Mouse (Mus musculus): ENCODE measurements at regions not wholly inside any gene's neighbourhood (a gene's known extent, or its start where the extent isn't known, plus 50 kb on each side); places are given as distances from the start of the nearest gene placed in this dataset.

DNA sequence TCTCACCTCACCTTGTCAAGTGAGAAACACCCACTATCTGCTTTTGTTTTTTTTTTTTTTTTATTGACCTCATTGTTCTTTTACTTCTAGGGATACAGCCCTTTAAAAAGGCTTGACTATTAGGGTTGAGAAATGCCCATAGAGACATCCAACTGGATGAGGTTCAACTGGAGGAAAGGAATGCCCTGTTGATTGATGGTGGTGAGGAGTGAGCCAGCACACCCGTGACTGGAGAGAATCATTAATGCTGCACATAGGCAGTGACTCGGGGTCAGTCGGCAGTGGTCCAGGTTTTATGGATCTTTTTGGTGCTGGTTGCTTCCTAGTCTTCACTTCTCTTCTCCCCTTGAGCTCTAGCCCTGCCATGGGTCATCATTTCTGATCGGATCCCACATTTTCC is 82.9 kb upstream of the Cryz start:
- DNase-seq (ENCODE audit: low read depth, low spot score): no peak

DNA sequence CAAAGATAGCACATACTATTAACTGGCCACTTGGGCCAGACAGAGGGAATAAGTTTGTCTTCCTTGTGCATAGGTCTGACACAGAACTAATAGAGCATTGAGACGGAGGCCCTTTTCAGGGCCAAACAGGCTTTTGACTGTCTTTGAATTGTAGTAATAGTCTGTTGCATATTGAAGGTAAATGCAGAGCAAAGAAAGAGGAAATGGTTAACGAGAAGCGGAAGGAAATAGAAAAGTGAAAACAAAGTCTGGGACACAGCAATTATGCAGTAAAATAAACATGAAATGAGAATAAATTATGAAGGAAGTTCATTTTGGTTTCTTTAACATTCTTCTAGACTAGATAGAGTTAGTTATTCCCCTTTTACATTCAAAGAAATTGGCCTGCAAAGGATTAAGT is 86.4 kb upstream of the Cryz start:
- DNase-seq (ENCODE audit: low read depth, low spot score): no peak

DNA sequence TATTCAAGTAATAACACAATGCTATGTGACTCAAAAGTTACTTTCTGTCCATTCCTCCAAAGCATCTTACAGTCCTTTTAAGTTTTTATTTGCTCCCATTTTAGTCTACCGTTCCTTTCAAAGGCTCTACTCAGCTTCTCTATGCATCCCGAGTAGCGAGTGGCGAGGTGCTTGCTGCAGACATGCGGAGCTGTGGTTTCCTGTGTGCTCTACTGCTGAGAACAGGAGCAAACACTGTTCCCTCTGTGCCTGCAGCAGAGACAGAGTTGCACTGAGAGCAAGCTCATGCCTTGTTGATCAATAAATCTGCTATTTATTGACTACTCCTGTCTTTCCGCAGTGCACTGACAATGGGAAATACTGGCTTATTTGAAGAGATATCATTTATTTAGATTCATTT is 87.1 kb upstream of the Cryz start:
- DNase-seq (ENCODE audit: low read depth, low spot score): no peak

DNA sequence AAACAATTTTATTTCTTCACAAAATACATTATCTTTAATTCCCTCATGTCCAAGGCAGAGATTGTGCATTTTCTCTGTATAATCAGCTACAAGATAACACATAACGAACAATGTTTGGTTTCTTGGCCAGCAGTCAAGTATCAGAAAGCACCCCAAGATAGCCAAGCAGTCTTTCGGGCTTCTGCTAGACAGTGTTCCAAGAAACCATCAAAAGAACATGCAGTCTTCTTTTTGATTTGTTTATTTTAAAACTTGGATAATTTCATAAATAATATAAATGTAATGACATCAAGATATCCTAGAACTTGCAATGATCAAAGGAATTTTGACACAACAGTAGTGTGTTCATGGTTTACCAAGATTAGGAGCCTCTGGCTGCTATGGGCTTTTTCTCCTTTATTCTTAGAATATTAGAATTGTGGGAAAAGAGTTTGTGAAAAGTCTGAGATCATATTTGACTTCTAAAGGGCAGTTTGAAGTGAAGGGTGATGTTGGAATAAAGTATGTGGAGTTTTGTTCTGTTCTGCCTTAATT is 103.1 kb upstream of the Cryz start:
- no peak for DNase-seq (ENCODE audit: low read depth, low spot score)

DNA sequence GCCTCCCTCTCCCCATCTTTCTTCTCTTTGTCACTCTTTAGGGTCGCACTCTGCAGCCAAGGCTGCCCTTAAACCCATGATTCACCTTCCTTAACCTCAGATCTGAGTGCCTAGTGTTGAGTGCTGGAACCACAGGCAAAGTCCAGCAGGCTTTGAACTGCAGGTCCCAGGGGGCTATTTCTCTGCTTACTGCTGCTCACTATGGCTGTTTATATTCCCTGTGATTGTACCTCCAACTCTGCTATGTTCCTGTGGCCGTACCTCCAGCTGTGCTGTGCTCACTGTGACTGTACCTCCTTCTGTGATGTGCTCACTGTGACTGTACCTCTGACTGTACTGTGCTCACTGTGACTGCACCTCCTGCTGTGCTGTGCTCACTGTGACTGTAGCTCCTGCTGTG is 124.1 kb upstream of the Cryz start:
- DNase-seq (ENCODE audit: low read depth, low spot score): no peak

DNA sequence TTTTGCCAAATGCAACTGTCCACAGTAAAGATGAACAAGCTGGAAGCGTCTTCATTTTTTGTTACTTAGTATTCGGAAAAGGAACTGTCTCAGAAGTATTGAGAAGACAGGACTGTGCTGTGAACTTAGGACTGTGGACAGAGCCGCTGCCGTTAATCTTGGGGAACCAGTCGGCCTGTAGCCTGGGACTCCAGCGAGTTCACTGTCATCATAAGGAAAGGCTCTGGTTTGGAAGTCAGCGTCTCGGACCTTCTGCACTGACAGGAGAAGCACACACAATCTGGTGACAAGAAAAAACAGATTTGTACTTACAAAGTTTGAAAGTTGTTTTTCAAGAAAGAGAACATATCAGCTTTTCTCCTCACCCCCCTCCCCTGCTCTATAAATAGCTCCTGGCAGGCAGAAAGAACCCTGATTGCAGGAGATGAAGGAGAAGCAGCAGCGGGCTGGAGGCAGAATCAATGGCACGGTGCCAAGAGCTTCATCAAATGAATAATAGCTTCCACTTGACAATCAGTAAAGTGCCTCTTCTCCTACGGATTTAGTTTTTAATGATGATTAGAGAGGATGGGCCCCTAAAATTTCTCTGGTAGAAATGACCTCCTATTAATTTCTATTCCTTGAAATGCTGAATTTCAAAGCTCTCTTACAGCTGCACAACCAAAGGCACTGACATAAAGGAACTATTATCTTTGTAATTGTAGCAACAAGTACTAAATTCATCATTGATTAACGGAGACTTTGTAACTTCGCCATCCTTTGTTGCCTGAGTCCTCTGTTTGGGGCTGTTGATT is 128.7 kb upstream of the Cryz start:
- peak; percentile 76 for DNase-seq (ENCODE audit: low read depth, low spot score)

DNA sequence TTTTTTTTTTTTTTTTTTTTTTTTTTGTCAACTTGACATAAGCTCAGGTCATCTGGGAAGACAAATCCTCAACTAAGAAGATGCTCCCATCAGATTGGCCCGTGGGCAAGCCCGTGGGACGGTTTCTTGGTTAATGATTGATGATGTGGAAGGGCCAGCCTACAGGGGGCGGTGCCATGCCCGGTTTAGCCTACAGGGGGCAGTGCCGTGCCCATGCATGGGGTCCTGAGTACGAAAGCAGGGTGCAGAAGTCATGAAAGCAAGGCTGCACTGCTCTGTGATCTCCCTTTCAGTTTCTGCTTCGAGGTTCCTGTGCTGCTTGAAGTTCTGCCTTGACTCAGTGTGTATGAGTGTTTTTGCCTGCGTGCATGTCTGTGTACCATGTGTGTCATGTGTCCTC is 127.7 kb upstream of the Lhx8 start:
- no peak for DNase-seq (ENCODE audit: low read depth, low spot score)

DNA sequence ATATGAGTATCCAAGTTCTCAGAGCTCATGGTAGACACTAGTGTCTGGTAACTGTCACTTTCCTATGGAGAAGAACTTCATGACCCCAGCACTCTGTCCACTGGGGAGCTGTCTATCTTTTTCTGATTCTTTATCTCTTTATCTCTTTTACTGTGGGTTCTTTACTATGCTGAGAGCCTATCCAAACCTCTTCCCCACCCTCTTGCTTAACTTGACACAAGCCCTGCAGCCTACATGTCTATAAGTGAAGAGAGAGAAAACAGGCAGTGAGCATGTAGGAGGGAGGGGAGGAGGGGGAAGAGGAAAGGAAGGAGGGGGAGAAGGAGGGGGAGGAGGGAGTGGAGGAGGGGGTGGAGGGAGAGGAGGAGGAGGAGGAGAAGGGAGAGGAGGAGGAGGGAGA is 122.6 kb upstream of the Lhx8 start:
- DNase-seq (ENCODE audit: low read depth, low spot score): no peak

DNA sequence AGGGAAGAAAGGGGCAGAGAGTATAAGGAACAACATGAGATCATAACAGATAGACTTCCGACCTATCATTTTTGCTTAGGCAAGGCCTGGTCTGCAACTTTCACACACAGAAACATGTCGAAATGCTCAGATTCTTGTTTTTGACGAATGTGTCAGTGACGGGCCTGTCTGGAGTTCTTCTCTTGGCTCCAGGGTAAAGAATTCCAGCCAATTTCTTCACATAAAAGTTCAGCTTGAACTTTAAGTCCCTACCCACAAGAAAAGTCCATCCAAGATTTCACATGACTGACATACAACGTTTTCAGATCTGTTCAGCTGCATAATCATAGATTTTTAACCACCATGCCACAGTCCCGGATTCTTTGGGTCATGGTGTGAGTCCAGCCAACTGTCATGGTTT is 122.1 kb upstream of the Lhx8 start:
- no peak for DNase-seq (ENCODE audit: low read depth, low spot score)

DNA sequence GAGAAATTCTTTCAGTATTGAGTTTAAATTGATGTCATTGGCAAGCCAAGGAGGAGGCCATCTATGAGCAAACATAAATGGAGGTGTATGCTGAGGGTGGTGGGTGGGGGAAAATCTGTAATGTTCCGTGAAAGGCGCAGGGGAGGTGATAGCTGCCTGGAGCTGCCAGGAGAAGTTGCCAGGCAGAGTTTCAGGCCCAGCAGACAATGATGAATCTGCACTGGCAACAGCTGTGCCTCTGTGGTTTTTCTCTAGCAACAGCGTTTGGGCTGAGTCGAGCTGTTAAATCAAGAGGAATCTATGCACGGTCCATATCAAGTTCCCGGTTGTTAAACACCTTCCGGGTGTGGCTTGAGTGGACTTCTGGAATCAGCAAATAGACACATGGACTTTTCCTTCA is 120.7 kb upstream of the Lhx8 start:
- DNase-seq (ENCODE audit: low read depth, low spot score): no peak

DNA sequence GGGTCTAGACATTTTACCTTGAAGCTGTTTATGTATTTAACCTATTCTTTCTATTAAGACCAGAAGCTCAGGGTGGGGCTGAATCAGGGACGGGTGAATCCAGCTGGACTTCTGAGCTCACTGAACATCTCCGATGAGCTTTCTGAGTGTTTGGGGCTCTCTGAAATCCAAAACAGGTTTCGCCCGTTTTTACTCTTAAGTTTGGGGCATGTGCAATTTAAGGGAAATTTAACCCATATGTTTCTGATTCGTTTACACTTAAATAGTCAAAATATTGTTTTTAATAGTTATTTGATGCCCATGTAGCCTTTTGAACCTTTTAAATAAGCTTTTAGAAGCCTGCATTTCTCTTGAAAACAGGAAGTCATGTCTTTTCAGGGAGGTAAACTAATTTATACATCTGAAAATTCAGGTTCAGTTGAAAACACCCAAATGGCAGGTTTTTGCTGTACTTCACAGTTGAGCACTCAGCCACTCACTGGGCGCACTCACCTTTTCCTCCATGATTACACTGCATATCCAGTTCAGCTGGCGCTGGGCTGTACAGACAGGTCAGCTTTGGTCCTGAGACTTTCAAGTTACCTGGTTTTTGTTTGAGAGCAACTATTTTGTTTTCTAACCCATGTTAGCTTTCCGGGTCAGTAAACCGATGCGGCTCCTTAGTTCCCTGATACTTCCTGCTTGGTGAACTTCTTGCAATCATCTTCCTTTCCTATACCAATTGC is 113.1 kb upstream of the Lhx8 start:
- no peak for DNase-seq (ENCODE audit: low read depth, low spot score)

DNA sequence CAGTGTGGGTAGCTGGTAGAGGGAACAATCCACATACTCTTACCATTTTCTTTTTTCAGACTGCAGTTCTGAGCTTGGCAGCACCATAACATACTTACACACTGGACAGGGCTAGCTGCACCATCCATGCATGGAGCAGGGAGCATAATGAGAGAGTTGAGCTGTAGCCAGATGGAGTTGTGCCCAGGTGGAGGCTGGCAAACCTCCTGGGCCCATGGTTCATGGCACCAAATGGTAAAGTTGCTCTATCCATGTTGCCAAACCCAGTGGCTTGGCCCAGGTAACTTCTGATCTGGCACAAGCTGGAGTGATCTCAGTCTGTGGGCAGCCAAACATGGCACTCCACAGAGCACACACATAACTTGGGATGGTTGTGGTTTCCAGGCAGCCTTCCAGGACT is 111.0 kb upstream of the Lhx8 start:
- DNase-seq (ENCODE audit: low read depth, low spot score): no peak

DNA sequence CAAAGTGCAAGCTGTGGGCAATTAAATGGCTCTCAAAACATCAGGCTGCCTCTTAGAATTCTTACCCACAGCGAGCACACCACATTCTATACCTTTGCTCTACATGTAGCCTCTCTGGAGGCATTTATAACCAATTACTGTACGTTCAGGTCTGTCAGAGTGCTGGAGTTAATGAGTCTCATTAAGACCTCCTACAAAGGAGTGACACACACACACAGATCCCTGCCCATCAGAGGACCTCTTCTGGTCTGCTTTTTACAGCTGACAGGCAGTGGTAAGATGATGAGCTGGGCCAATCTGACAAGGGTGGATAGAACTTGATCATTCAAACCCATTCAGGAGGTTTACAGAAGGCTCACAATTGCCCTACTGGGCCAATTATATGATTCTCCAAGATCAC is 110.4 kb upstream of the Lhx8 start:
- no peak for DNase-seq (ENCODE audit: low read depth, low spot score)

DNA sequence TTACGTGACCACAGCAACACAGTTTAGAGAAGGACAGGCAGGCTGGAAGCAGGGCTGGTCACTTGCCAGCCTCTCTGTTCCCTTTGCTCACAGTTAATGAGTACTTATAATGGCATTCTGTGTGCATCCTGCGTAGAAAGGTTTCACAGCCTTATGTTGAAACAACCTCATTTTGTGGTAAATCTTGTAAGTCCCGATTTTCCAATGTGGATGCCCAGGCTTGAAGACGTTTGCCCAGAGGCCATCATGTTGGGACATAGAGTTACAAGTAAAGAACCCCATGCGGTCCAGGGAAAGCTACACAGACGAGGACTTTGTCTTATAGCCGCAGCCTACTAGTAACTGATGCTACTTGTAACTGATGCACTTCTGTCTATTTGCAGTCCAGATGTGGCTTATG is 100.4 kb upstream of the Lhx8 start:
- no peak for DNase-seq (ENCODE audit: low read depth, low spot score)

DNA sequence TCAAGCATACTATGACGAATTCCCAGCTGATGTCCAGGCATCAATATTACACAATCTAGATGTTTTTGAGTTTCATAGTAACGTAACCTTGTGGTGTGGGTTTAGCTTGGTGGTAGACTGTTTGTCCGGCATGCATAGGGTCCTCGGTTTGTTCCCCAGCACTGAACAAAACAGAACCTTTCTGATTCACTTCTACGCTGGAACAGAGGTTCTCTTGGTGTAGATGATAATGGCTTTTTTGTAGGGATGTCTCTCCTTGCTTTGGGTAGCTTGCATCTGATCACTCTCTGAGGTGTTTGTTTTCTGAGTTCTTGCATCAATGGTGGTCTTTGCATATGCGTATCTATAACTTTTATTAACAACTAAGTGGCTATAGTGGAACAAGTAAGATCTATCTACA is 99.2 kb upstream of the Lhx8 start:
- DNase-seq (ENCODE audit: low read depth, low spot score): no peak

DNA sequence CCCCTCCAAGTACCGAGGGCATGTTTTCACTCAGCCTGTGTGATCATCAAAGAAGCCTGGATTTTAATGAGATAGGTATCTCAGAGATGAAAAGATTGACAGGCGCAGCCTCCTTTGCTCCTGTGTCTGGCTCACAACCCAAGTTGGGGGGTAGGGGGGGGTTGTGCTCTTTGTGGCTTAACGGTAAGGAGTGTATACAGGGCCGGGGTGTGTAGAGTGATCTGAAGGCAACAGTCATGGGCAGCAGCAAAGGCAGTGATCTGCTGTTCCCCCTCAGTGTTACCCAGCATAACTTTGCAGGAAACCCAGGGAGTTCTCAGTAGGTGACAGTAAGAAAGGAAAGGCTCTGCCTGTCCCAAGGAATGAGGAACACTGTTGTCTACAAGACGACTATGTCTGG is 94.1 kb upstream of the Lhx8 start:
- DNase-seq (ENCODE audit: low read depth, low spot score): no peak

DNA sequence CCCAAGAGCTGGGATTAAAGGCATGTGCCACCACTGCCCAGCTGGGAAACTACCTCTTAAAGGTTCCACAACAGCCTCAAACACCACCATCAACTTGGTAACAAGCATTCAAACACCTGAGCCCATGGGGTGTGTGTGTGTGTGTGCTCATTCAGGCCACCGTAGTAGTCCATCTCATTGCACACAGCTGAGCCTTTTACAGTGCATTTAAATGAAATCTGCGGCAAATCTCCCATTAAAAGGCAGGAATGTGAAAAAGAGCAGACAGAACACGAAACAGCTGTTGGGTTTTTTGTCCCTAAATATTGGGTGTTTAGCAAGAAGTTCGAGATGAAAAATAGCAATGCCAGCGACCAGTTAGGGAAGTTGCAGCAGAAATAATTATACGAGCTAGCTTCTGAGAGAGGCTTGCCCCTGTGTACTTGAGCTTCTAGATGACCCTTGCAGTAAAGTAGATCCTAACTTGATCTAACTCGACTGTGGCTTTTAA is 91.0 kb upstream of the Lhx8 start:
- DNase-seq (ENCODE audit: low read depth, low spot score): no peak

DNA sequence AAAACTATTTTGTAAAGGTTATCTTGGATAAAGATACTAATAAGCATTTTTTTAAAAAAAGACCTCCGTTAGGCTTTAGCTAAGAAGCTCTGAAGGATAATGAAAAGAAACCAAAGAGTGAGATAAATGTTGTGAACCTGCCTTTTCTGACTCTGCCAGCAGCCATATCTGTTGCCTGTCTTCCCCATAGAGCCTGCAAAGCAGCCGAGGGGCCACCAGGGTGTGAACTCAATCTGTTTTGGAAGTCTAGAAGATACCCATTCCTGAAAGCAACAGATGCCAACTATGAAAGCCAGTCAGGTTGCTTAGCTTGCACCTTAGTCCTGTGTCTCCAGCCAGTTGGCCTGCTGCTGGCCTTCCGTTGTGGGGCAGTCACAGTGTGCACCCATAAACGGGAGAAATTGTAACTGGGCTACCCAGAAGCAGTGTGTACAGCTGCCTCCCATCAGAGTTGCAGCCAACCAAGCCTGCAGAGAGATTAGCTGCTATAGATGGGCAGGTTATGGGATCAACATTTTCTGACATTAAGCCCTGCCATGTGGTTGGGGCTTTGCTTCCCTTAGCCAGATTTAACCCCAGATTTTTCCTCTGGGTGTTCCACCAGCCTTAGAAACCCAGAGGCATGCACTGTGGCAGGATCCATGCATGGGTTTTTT is 87.8 kb upstream of the Lhx8 start:
- no peak for DNase-seq (ENCODE audit: low read depth, low spot score)

DNA sequence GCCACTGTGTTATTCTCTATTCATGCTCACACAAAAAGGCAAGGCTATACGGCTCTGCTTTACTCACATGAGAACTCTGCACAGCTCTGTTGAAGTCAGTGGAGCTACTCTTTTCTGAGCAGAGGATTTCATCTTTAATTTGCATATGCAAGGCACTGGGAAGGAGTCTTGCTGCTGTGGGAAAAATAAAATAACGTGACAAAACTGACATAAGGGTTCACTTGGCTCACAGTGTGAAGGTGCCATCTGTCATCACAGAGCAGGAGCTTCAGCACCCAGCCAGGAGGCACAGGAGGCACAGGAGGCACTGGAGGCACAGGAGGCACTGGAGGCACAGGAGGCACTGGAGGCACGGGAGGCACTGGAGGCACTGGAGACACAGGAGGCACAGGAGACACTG is 83.9 kb upstream of the Lhx8 start:
- no peak for DNase-seq (ENCODE audit: low read depth, low spot score)

DNA sequence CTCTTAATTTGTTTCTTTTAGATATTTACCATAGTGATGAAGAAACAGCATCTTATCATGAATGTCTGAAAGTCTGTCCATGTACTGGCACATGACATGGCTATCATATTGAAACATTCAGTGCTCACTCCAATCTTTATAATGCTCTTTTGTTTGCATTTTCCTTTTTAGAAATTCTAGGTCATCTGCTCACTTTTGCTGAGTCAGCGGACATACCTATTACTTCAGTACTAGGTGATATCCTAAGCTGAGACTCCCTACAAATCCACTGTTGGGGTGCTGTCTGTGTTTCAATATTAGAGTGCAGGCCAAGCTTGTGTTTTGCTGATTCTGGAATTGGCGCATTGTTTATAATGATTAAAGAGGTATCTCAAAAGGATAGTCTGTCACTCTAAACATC is 79.8 kb upstream of the Lhx8 start:
- no peak for DNase-seq (ENCODE audit: low read depth, low spot score)

DNA sequence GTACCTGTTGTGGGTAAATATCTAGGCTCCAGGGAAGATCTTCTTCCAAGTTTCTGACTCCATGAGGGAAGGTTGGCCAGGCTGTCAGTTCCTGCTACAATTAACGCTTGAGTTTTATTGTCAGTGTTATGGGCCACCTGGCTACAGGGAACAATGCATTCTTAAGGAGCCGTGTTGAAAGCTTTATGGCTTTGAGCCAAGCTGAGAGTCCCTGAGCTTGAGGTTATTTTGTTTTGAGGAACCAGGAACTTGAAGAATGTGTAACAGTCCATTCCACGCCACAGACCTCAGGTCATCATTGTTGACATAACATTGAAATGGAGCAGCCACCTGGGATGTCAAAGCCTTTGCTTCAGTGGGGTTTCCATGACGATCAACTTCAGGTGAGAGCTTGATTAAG is 71.6 kb upstream of the Lhx8 start:
- no peak for DNase-seq (ENCODE audit: low read depth, low spot score)

DNA sequence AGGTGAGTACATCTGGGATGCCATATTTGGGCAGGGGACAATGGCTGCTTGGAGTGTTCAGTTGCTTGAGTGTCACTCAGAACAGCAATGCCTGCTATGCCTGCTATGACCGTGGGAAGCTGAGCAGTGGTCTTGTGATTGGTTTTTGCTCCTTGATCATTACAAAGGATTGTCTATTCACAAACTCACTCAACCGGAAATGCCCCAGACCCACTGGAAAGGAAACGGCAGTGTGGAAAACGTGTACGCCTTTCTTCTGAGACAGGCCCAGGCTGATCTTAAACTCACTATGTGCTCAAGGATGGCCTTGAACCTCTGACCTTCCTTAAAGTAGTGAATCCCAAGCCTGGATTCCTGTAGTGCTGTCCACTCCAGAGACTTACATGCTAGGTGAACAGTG is 63.2 kb upstream of the Lhx8 start:
- DNase-seq (ENCODE audit: low read depth, low spot score): no peak

DNA sequence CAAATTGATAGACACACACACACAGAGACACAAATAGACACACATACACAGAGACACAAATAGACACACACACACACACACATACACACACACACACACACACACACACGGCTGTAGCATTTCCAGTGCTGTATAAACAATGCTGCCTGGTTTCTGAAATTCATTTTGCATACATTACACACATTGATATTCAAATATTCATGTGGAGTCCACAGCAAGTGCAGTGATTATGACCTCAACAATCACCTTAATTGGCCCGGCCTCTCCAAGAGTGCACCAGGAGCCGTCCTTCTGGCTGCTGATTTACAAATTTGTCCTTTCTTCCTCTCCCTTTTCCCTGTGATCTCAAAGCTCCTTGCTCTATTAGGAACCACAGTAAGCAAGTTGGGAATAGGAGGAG is 61.2 kb upstream of the Lhx8 start:
- DNase-seq (ENCODE audit: low read depth, low spot score): no peak

All from brain, embryonic 18.5 days (tissue).